Mouse (Mus musculus): ENCODE results near the gene Fyb2.
"Not testable (repeated sequence)": the region's sequence is repeated elsewhere in the genome, so short reads cannot be mapped to it uniquely, and the experiment has no call there.

- TF ChIP-seq GATA1 (IDR thresholded peaks at IDR 0.05; ENCODE audit: low read depth, low read length); ZKSCAN1 (IDR thresholded peaks at IDR 0.05; ENCODE audit: low read depth, low read length); HCFC1 (IDR thresholded peaks at IDR 0.05; ENCODE audit: low read depth, low read length); POLR2A (IDR thresholded peaks at IDR 0.05; ENCODE audit: control insufficient read depth in 1 of 2, insufficient read depth in 1 of 2, low read depth in 1 of 2, low read length in 2 of 2, poor library complexity in 1 of 2); MXI1 (IDR thresholded peaks at IDR 0.05; ENCODE audit: low read depth, low read length); MYC (IDR thresholded peaks at IDR 0.05; ENCODE audit: low read depth, low read length); MYB (IDR thresholded peaks at IDR 0.05; ENCODE audit: low read depth, low read length); TAL1 (IDR thresholded peaks at IDR 0.05; ENCODE audit: low read length): not testable (repeated sequence)
- TF ChIP-seq SMC3 (IDR thresholded peaks at IDR 0.05; ENCODE audit: low read depth, low read length): peak; percentile 70
Observed at GRCm38 (mm10) chr4:105004649-105005048, 91.4 kb downstream of the Fyb2 start.
